Mouse (Mus musculus) embryonic fibroblast, embryonic 13.5 days (primary cell): ENCODE measurements around the gene Coil.

ENCODE experiments used
- CTCF ChIP-seq: IDR thresholded peaks from 2 replicates; pipeline ENCODE4 v1.5.1; 2011; ENCODE audit warnings: mild to moderate bottlenecking, control low read depth, low read length, moderate library complexity, borderline replicate concordance; ENCODE audit not compliant: insufficient read depth
- POLR2A ChIP-seq: IDR thresholded peaks from 2 replicates; pipeline ENCODE4 v1.6.1; 2011; ENCODE audit warnings: low read depth, mild to moderate bottlenecking, control low read depth, low read length, moderate library complexity

DNA sequence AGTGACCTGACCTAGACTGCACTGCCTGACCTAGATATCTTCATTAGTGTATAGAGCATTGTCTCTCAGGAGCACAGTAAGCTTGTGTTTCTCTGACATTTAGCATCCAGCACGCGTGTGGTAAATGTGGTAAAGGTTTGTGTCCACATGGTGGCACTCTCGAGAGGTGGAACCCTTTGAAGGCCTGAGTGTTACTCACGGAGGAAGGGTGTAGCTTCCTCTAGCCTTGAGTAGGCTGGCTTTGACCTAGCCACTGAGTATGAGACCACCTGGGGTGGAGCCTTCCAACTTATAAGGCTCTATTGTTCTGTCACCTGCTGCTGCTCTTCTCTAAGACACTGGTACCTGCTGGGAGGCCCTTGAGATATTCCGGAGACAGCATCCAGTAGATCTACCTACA lies 23.6 kb downstream of the Coil start:
- TF ChIP-seq POLR2A (no peak), CTCF (0 out of 2 replicates have a peak, but pooled peaks have one; percentile 14)
